Mouse (Mus musculus) neural tube, embryonic 14.5 days (tissue): ENCODE measurements around the gene Hkdc1. TPM values are rescaled to one million over a fixed set of nuclear protein-coding genes. Genes with fewer than 3 reads are reported as not detected.
A peak's percentile ranks its signal among the peaks of the same experiment; 100 is the strongest.

Experiments
- ATAC-seq: fragments of 200-750 bp; cut with Nextera tagmentation; 2 replicates; pipeline ENCODE4 v1.8.0; 2017; ENCODE audit warnings: low read depth, mild to moderate bottlenecking, moderate TSS enrichment, moderate library complexity
- H3K27ac ChIP-seq: fragments of 300-500 bp; sonication (generic); 2 replicates; pipeline ENCODE4 v1.5.1; 2014; ENCODE audit warnings: low read depth, mild to moderate bottlenecking, control low read depth, low read length, moderate library complexity, mixed read lengths
- H3K27me3 ChIP-seq: fragments of 300-500 bp; sonication (generic); 2 replicates; pipeline ENCODE4 v1.6.1; 2014; ENCODE audit warnings: low read length; ENCODE audit not compliant: control insufficient read depth, insufficient read depth
- H3K36me3 ChIP-seq: fragments of 300-500 bp; sonication (generic); 2 replicates; pipeline ENCODE4 v1.6.1; 2014; ENCODE audit warnings: low read length, mixed read lengths; ENCODE audit not compliant: control insufficient read depth, insufficient read depth
- H3K4me1 ChIP-seq: fragments of 300-500 bp; sonication (generic); 2 replicates; pipeline ENCODE4 v1.6.1; 2014; ENCODE audit warnings: low read length; ENCODE audit not compliant: control insufficient read depth, insufficient read depth
- H3K4me2 ChIP-seq: fragments of 300-500 bp; sonication (generic); 2 replicates; pipeline ENCODE4 v1.6.1; 2014; ENCODE audit warnings: mild to moderate bottlenecking, low read depth, low read length, control low read depth
- H3K4me3 ChIP-seq: fragments of 300-500 bp; sonication (generic); 2 replicates; pipeline ENCODE4 v1.5.1; 2014; ENCODE audit warnings: low read depth, low read length, control low read depth, mixed read lengths
- H3K9ac ChIP-seq: fragments of 300-500 bp; sonication (generic); replicated peaks from 2 replicates; pipeline ENCODE4 v1.6.1; 2014; ENCODE audit warnings: low read depth, mild to moderate bottlenecking, control low read depth, low read length, mixed read lengths
- H3K9me3 ChIP-seq: fragments of 300-500 bp; sonication (generic); 2 replicates; pipeline ENCODE4 v1.6.1; 2016; ENCODE audit warnings: low read length; ENCODE audit not compliant: control insufficient read depth
- WGBS: fragments of 180-500 bp; shearing (Covaris S2); extraction: QIAGEN DNeasy Blood & Tissue Kit; methylation state at CpG from one replicate; pipeline ENCODE4 v1.1.7; 2014; 5-methylcytosine and 5-hydroxymethylcytosine counted together
- polyA plus RNA-seq: library from polyadenylated mRNA; unstranded; fragments of >200 nt; fragmentation: Nextera tagmentation; extraction: Ambion mirVana; gene quantifications from 2 replicates; pipeline ENCODE4 v1.2.1, GENCODE M21; 2014

Gene Hkdc1
- polyA plus RNA-seq, 1 experiment from 2014 or later: 0.28 TPM

DNA sequence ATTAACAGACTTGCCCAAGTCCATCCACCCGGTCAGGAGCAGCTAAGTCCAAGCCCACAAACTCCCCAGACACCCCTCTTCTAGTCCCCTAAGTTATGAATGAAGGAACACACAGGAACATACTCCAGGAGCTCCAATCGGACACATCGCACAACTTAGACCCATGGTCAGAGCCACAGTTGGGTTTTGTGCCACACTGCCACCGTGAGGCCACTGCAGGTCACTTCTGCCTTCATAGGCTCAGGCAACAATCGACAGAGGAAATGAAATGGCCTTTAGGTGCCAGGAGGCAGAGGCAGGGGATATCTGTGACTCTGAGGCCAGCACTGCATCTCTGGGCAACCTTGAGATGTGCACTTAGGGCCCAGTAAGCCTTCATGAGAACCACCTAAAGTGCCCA lies 11.3 kb downstream of the Hkdc1 start:
- no peaks in the 10 kb centered on the region for H3K9me3 ChIP-seq
- H3K27ac ChIP-seq: no peak overlapping the region
- H3K4me3 ChIP-seq: no peak overlapping the region
- no peaks in the 10 kb centered on the region for H3K36me3 ChIP-seq
- no peaks in the 10 kb centered on the region for H3K4me1 ChIP-seq
- ATAC-seq: peak; percentile 76
- no peak overlapping the region for H3K4me2 ChIP-seq
- no peak overlapping the region for H3K9ac ChIP-seq
- H3K27me3 ChIP-seq: no peaks in the 10 kb centered on the region
- WGBS: 11% methylated on average over 5 of the region's 5 CpGs

DNA sequence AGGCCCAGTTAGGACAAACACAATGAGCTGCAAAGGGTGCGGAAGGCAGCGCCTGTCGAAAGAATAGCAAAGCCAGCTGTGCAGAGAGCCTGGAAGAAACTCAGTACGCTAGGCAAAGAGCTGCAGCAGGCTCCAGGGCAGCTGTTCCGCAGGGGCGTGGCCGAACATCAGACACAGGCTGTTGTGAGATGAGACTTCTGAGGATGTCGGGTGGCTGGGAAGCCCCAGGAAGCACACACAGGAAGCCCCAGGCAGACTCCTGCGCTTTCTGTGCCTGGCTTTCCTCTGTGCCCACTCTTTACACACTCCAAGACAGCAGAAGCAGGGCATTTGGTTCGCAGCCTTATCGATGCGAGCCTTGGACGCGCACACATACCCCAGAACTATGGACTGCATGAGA lies 17.4 kb downstream of the Hkdc1 start:
- H3K36me3 ChIP-seq: no peaks in the 10 kb centered on the region
- peak overlapping the region; percentile 21; the same call in 1 of the 2 replicates for H3K4me2 ChIP-seq
- no peaks in the 10 kb centered on the region for H3K9me3 ChIP-seq
- no peak overlapping the region for H3K4me3 ChIP-seq
- H3K27ac ChIP-seq: no peak overlapping the region
- no peak overlapping the region for H3K9ac ChIP-seq
- WGBS: 48% methylated on average over 14 of the region's 14 CpGs
- no peaks in the 10 kb centered on the region for H3K27me3 ChIP-seq
- no peaks in the 10 kb centered on the region for H3K4me1 ChIP-seq
- ATAC-seq: no peak

DNA sequence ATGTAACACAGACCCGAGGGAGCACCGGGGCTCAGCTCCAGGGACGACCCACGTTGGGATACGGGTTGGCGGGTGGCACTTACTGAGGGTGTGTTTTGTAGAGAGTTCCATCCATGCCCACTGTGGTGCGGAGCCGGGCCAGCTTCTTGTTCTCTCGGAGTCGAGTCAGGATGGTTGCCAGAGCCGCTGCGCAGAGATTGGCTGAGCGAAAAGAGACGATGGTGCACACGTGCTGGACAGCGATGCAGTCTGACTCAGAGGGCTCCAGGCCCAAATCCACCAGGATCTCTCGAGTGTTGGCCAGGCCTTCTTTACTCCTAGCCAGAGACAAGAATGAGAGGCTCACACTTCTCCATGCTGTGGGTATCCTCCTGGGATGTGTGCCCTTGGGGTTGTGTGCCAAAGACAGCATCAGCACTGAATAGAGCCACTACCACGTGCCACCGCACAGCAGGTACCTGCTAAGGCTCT lies 20.6 kb downstream of the Hkdc1 start:
- ATAC-seq: no peak
- no peaks in the 10 kb centered on the region for H3K36me3 ChIP-seq
- H3K27ac ChIP-seq: no peak overlapping the region
- H3K9ac ChIP-seq: no peak overlapping the region
- no peaks in the 10 kb centered on the region for H3K4me1 ChIP-seq
- no peak overlapping the region for H3K4me2 ChIP-seq
- WGBS: 84% methylated on average over 19 of the region's 19 CpGs
- H3K4me3 ChIP-seq: no peak overlapping the region
- no peaks in the 10 kb centered on the region for H3K9me3 ChIP-seq
- no peaks in the 10 kb centered on the region for H3K27me3 ChIP-seq

DNA sequence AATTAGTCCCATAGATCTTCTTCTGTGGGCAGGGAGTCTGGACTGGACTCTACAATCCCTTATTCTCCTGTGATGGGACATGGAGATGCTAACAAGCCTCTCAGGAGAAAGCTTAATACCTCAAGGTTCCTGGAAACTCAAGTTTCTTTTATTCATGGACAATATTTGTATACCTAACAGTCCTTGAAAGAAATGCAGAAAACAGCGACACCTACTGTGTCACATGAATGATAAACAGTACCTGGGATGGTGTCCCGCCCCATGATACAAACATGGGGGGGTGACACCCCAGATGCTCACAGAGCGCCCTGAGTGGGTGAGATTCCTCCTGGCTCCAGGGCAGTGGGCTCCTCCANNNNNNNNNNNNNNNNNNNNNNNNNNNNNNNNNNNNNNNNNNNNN lies 39.3 kb downstream of the Hkdc1 start:
- H3K4me3 ChIP-seq: no peak overlapping the region
- ATAC-seq: no peak
- no peaks in the 10 kb centered on the region for H3K9me3 ChIP-seq
- H3K4me2 ChIP-seq: no peak overlapping the region
- WGBS: 86% methylated on average over 3 of the region's 3 CpGs
- no peak overlapping the region for H3K9ac ChIP-seq
- no peaks in the 10 kb centered on the region for H3K36me3 ChIP-seq
- no peaks in the 10 kb centered on the region for H3K4me1 ChIP-seq
- no peaks in the 10 kb centered on the region for H3K27me3 ChIP-seq
- no peak overlapping the region for H3K27ac ChIP-seq

DNA sequence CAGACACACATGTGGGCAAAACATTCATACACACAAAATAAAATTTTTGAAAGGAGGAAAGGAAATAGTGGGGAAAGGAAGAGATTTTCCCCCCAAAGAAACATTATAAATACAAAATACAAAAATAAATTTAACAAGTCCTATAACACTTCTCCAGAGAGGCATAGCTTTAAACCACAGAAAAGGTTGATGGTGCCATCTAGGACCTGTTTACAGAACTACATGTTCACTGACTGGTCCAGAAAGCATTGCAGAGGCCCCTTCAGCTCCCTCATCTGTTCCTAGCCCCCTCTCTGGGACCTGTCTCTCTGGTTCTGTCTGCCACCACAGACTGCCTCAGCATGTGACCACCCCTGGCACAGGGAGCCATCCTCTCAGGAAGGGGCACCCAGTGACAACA lies 41.4 kb downstream of the Hkdc1 start:
- H3K36me3 ChIP-seq: no peaks in the 10 kb centered on the region
- H3K4me2 ChIP-seq: no peak overlapping the region
- H3K27me3 ChIP-seq: no peaks in the 10 kb centered on the region
- no peak overlapping the region for H3K27ac ChIP-seq
- H3K4me3 ChIP-seq: no peak overlapping the region
- ATAC-seq: no peak
- H3K9me3 ChIP-seq: no peaks in the 10 kb centered on the region
- no peak overlapping the region for H3K9ac ChIP-seq
- no peaks in the 10 kb centered on the region for H3K4me1 ChIP-seq

DNA sequence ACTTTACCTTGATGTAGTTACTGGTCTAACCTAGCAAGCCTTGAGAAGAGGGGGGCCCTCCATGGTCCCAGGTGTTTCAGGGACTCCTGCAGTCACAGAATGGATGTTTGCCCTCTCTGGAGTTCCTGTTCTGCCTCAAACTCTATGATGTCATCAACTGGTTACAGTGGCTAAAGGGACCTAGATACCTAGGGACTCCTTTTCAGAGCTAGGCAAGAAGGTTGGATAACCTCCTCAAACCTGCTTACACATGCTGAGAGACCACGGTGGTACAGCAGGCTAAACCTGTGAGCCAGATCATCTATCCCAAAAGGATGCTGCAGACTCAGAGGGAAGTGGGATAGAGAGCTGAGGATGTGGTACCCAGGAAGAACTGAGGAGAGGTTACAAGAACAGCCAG lies 42.5 kb downstream of the Hkdc1 start, which contains the start of gene Hk1:
Gene Hk1 (minus strand): TSS at position 101 of the 400 bp plus-strand sequence.
- WGBS: 89% methylated on average over 1 of the region's 1 CpGs
- no peak for ATAC-seq
- H3K9me3 ChIP-seq: no peaks in the 10 kb centered on the region

DNA sequence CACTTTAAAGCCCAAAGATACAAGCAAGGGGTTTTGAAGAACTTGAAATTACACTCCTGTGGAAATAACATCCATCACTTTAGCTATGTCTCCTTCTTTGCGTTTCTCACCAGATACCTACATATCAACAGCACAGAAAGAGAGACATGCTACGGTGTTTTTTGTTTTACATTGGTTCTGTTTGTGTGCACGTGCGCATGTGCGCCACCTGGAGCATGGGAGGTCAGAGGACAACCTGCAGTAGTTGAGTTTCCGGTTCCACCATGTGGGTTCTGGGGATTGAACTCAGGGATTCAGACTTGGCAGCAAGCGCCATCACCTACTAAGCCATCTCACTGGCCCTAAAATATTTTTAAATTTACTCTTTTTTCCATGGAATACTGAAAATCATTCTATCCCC lies 63.5 kb downstream of the Hkdc1 start:
- ATAC-seq: no peak
- H3K27ac ChIP-seq: no peak overlapping the region
- no peaks in the 10 kb centered on the region for H3K4me1 ChIP-seq
- WGBS: 92% methylated on average over 7 of the region's 7 CpGs
- no peak overlapping the region for H3K4me3 ChIP-seq
- no peaks in the 10 kb centered on the region for H3K27me3 ChIP-seq
- no peaks in the 10 kb centered on the region for H3K36me3 ChIP-seq
- no peak overlapping the region for H3K4me2 ChIP-seq
- no peak overlapping the region for H3K9ac ChIP-seq
- no peaks in the 10 kb centered on the region for H3K9me3 ChIP-seq

More for the DNA sequence above, 42.5 kb downstream of the Hkdc1 start, which contains the start of gene Hk1:
- no peak within 1 kb of the TSS for H3K4me3 ChIP-seq
- H3K9ac ChIP-seq: no peak within 1 kb of the TSS
- no peaks in the 10 kb centered on the region for H3K36me3 ChIP-seq
- no peaks in the 10 kb centered on the region for H3K4me1 ChIP-seq
- no peak within 1 kb of the TSS for H3K27ac ChIP-seq
- H3K4me2 ChIP-seq: no peak within 1 kb of the TSS
- H3K27me3 ChIP-seq: no peaks in the 10 kb centered on the region

DNA sequence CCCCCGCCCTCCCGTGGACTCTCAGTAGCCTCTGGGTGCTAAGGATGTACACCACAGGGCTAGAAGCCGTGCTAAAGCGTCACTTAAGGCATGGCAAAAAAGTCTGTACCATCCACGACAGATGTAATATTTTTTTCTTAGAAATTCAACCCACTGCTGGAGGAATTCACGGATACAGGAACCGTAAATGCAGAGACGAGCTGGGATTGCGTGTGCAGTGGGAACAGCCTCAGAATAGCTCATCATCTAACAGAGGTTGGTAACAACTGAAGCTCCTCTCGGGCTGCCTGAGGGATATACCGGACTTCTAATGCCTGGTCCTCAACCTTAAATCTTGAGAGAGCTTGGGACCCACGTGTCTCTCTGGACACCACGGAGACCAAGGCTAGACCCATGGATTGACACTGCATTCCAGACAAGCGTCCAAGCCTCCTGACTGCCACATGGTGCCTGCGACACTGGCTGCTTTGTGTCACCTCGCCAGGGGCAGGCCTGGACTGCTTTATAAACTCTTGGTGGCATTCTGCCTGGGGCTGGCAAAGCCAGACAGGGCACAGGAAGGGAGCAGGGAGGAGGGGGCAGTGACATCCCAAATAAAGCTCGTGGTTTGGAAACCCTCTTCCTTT lies 66.1 kb downstream of the Hkdc1 start:
- no peaks in the 10 kb centered on the region for H3K36me3 ChIP-seq
- H3K4me1 ChIP-seq: no peaks in the 10 kb centered on the region
- H3K4me2 ChIP-seq: no peak overlapping the region
- no peaks in the 10 kb centered on the region for H3K27me3 ChIP-seq
- WGBS: 77% methylated on average over 17 of the region's 17 CpGs
- no peaks in the 10 kb centered on the region for H3K9me3 ChIP-seq
- H3K4me3 ChIP-seq: no peak overlapping the region
- H3K27ac ChIP-seq: no peak overlapping the region
- no peak overlapping the region for H3K9ac ChIP-seq
- no peak for ATAC-seq

DNA sequence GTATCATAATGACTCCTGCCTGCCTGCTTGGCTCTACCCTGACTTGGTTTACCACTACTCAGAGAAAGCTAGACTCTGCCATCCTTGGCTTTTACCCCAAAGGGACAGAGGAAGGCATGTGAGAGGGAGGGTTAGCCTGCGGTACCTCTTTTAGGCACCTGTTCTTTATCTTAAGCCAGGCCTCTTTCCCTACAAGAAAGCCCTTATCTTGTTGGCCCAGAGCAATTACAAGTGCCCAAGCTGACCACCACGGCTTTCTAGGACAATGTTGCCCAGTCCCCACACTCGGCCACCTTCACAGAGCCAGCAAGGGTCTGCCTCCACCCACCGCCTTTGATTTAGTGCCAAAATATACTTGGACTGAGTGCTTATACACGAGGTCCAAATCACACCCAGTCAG lies 77.1 kb downstream of the Hkdc1 start:
- no peak for ATAC-seq
- H3K9ac ChIP-seq: no peak overlapping the region
- 78% methylated on average over 5 of the region's 5 CpGs for WGBS

More for the DNA sequence above, 77.1 kb downstream of the Hkdc1 start:
- no peaks in the 10 kb centered on the region for H3K36me3 ChIP-seq
- H3K4me1 ChIP-seq: peaks cover 4% of the 10 kb centered on the region; the same call in 1 of the 2 replicates
- no peak overlapping the region for H3K4me2 ChIP-seq
- H3K9me3 ChIP-seq: no peaks in the 10 kb centered on the region
- H3K4me3 ChIP-seq: no peak overlapping the region
- H3K27ac ChIP-seq: no peak overlapping the region
- no peaks in the 10 kb centered on the region for H3K27me3 ChIP-seq
